Mouse (Mus musculus): ENCODE measurements around the gene Fcho2. TPM values are rescaled to one million over a fixed set of nuclear protein-coding genes. Genes with fewer than 3 reads are reported as not detected.

Gene Fcho2
- total RNA-seq, 2 experiments from 2014 or later: 10.7 to 51.1 TPM

DNA sequence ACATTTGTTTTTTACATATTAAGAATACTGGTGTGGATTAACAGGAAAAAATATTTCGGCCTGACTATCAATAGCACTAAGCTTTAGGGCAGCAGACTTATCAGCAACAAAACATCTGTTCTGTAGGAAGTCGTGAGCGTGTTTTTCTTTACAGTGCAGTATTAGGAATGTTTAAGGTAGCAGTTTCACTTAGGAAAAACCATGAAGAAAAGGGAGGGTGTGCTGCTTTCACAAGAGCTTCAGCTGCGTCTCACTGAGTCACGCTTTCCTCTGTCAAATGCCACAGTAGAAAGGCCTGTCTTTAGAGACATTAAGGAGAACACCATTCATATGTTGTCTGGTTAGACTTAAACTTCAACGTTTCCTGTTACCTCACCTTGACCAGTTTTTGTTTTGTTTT is 5.1 kb downstream of the Fcho2 start:
- peak; percentile 65 for ATAC-seq (replicated peaks; ENCODE audit: poor library complexity)

GRCm38 (mm10) chr13:98809087-98809486 is 6.2 kb downstream of the Fcho2 start:
- no peak for ATAC-seq (replicated peaks; ENCODE audit: poor library complexity)

DNA sequence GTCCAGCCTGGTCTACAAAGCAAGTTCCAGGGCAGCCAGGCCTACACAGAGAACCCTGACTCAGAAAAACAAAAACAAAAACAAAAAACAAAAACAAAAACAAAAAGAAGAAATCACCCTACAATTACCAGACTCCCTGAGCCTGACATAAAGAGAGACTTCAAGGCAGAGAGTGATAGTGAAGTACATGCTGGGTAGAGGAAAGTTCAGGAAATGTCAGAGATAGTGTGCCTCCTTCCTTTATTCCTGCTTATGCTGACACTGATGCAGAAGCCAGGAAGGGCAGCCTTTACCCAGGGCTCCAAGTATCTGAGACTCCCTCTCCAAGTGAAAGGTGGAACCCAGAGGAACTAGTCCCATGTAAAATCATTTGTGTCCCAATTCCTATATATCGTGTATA is 10.8 kb downstream of the Fcho2 start:
- ATAC-seq (replicated peaks; ENCODE audit: poor library complexity): no peak

DNA sequence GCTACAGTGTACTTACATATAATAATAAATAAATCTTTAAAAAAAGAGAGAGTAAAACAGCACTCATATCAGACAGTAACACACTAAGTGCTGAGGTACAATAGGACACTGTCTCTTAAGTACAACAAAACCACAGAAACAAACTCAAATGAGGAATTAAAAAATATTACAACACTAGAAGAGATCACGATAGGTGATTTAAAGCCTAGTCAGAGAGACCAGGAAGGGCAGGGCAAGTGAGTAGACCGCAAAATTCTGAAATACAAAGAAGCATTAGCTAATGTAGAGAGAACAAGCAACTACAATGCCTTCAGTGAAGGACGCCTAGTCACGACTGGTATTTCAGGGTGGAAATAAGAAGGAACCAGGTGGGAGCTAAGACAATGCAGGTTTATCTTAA is 11.6 kb downstream of the Fcho2 start:
- peak; percentile 98 for ATAC-seq (replicated peaks; ENCODE audit: poor library complexity)

DNA sequence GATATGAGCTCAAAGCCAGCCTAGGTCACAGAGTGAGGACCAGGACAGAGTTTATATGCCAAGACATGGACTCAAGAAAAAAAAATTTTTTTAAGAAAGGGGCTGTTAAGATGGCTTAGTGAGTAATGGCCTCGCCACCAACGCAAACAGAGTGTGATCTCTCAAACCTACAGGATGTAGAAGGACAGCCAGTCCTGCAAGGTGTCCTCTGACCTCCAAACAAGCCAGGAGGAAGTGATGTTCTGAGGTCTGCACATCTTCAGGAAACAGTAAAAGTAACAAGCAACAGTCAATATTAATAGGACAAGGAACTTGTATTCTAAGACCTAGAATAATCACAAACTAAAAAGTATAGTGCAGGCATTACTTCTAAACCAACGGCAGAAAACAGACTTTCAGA is 12.3 kb downstream of the Fcho2 start:
- ATAC-seq (replicated peaks; ENCODE audit: poor library complexity): no peak

GRCm38 (mm10) chr13:98795511-98795910 is 19.7 kb downstream of the Fcho2 start:
- ATAC-seq (replicated peaks; ENCODE audit: poor library complexity): no peak

GRCm38 (mm10) chr13:98792864-98793263 is 22.4 kb downstream of the Fcho2 start:
- no peak for ATAC-seq (replicated peaks; ENCODE audit: poor library complexity)

DNA sequence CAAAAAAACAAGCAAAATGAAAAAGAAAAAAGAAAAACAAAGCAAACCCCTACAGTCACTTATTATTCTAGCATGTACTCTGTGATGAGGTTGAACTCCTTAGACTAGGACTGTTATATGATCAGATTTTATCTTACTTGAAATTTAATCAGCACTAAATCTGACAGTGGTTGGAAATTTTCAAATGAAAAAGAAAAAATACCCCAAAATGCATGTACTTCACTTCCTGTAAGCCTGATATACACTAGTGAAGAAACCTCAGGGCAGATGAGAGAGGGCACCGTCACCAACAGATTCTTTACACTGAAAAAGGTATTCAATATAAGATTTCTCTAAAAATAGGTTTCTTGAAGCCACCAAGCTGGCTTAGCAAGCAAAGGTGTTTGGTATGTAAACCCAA is 23.6 kb downstream of the Fcho2 start:
- ATAC-seq (replicated peaks; ENCODE audit: poor library complexity): no peak

DNA sequence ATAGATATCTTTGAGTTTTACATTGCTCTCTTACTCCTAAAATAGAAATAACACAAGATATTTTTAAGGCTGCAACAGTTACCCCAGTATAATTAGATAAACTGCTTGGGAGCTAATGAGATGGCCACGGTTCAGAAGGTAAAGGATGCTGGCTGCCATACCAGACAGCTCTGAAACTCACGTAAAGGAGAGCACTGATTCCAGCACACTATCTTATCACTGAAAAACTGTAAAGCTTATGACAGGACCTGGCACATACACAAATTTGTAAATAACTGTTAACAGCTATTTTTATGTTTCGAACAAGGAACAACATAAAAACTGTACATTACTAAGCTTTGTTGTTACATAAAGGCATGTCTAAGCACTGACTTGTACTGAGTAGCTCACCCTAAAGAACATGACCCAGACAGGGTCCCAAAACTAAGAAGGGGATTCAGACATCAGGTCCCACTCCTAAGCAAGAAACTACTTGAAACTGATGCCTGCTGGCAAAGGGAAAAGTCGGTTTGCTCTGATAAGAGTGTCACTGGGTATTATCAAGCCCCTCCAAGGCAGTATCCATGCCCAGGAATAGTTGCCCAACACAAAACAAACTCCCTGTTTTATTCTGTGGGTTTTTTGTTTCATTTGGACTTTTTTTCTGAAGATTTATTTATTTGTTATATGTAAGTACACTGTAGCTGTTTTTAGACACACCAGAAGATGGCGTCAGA is 28.1 kb downstream of the Fcho2 start:
- ATAC-seq (replicated peaks; ENCODE audit: poor library complexity): peak; percentile 71

- no peak for ATAC-seq (replicated peaks; ENCODE audit: poor library complexity)
Observed at GRCm38 (mm10) chr13:98777959-98778358, 37.3 kb downstream of the Fcho2 start.

GRCm38 (mm10) chr13:98771484-98771883 is 43.8 kb downstream of the Fcho2 start:
- ATAC-seq (replicated peaks; ENCODE audit: poor library complexity): no peak

- peak; percentile 68 for ATAC-seq (replicated peaks; ENCODE audit: poor library complexity)
Observed at GRCm38 (mm10) chr13:98768329-98768728, 46.9 kb downstream of the Fcho2 start.

DNA sequence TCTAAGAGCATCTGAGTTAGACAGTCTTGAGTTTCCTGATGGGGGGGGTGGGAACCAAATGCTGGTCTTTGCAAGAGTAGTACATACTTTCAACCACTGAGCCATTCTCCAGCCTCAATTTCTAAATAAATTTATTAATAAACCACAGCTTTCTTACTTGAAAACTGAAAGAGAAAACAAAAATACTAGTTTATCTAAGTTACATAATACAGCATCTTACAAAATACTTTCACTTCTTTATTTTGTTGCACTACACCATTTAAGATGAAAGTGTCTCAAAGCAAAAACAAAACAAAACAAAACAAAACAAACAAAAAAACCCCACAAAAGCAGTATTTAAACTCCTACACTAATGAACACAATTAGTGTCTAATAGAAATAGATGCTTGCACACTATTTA is 53.5 kb downstream of the Fcho2 start:
- ATAC-seq (replicated peaks; ENCODE audit: poor library complexity): no peak

DNA sequence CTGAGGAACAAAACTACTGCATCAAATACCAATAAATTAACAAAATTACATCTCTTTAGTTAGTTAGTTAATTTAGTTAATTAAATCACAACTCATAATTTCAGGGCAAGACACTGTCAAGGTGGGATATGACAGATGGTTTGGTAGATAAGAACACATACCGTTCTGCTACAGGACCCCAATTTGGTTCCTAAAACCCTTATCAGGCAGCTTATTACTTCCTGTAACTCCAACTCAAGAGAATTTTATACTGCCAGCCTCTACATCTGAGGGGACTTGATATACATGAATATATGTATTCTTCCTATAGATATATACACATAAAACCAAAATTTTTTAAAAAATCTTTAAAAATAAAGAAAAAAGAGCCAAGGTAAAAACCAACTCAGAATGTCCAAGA is 59.4 kb downstream of the Fcho2 start:
- 0 out of 2 replicates have a peak, but pooled peaks have one; percentile 48 for ATAC-seq (replicated peaks; ENCODE audit: poor library complexity)

DNA sequence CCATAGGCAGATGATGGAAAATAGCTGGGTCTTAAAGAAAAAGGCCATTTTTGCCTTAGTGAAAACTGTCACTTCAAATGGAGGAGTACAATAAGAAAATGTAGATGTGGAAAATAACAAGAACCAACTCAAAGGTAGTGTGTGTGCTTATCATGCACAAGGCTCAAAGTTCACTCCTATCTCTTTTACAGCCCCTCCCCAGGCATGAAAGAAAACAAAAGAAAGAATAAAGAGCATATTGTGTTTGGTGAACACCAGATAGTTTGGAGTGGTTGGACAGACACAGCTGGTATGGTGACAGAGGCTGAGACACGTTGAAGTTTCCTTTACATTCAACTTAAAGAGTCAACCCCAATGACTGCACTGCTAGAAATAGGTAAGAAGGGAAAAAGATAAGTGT is 70.6 kb downstream of the Fcho2 start:
- ATAC-seq (replicated peaks; ENCODE audit: poor library complexity): peak; percentile 46

DNA sequence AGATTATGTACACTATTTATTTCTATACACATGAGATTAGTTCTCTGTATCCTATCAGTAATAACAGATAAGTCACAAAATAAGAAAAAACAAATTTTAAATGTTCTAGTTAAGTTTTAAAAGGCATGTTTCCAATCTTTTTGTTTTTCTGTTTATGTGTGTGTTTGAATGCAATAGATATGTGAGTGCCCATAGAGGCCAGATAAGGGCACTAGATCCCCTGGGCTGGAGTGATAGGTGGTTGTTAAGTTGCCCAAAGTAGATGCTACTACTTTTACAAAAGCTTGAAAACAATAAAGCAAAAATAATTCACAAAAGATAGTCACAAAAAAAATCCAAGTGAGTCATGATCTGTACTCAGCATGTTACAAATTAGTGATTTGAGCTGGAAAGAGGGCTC is 71.4 kb downstream of the Fcho2 start:
- peak; percentile 63 for ATAC-seq (replicated peaks; ENCODE audit: poor library complexity)

GRCm38 (mm10) chr13:98743214-98743613 is 72.0 kb downstream of the Fcho2 start:
- ATAC-seq (replicated peaks; ENCODE audit: poor library complexity): peak; percentile 62

DNA sequence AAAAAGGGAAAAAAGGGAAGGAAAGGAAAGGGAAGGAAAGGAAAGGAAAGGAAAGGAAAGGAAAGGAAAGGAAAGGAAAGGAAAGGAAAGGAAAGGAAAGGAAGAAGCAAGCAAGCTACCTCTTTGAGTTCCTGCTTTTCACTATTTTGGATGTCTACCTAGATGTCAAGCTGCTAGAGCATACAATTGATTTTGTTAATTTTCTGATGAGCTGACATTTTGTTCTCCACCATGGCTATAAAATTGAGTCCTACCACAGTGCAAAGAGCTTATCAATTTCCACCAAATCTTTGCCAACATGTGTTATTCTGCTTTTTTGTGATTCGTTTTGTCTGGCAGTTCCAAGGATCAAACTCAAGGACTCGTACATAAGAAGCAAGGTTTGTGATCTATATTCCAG is 77.0 kb downstream of the Fcho2 start:
- peak; percentile 42 for ATAC-seq (replicated peaks; ENCODE audit: poor library complexity)

GRCm38 (mm10) chr13:98733292-98733691 is 82.0 kb downstream of the Fcho2 start:
- peak; percentile 64 for ATAC-seq (replicated peaks; ENCODE audit: poor library complexity)

GRCm38 (mm10) chr13:98729271-98730062 is 85.8 kb downstream of the Fcho2 start:
- ATAC-seq (replicated peaks; ENCODE audit: poor library complexity): no peak

DNA sequence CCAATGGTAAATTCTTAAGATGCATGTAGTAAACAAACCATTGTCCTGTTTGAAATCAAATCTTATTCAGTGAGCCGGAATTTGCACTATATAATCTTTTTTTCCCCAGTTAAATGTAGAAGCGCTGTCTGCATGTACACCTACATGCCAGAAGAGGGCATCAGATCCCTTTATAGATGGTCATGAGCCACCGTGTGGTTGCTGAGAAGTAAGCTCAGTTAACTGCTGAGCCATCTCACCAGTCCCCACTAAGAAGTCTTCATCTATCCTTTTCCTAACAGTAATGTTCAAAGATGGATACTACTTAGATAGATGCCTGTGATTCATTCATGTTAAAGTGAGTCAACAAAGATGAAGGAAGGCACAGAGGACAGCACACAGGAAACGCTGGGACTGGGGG is 88.8 kb downstream of the Fcho2 start:
- ATAC-seq (replicated peaks; ENCODE audit: poor library complexity): peak; percentile 76

- no peak for ATAC-seq (replicated peaks; ENCODE audit: poor library complexity)
Observed at GRCm38 (mm10) chr13:98723430-98723829, 91.8 kb downstream of the Fcho2 start.

All from megakaryocyte progenitor cell, adult 5-6 weeks (primary cell).